Mouse (Mus musculus) forebrain, embryonic 10.5 days (tissue): Measurements from ENCODE around the gene Fmn2. TPM values are rescaled to one million over a fixed set of nuclear protein-coding genes. Genes with fewer than 3 reads are reported as not detected.
A peak's percentile ranks its signal among the peaks of the same experiment; 100 is the strongest.

Experiments used
- DNase-seq: peaks from one replicate; pipeline ENCODE4 v3.0.0-alpha.2; 2017; ENCODE audit warnings: low spot score; ENCODE audit errors: extremely low spot score
- H3K27ac ChIP-seq: fragments of 300-500 bp; sonication (generic); 2 replicates; pipeline ENCODE4 v1.5.1; 2016; ENCODE audit warnings: mild to moderate bottlenecking
- H3K27me3 ChIP-seq: fragments of 300-500 bp; sonication (generic); 2 replicates; pipeline ENCODE4 v1.6.1; 2016; ENCODE audit warnings: mild to moderate bottlenecking; ENCODE audit not compliant: poor library complexity, severe bottlenecking
- H3K36me3 ChIP-seq: fragments of 300-500 bp; sonication (generic); replicated peaks from 2 replicates; pipeline ENCODE4 v1.6.1; 2016; ENCODE audit warnings: mild to moderate bottlenecking, moderate library complexity
- H3K4me1 ChIP-seq: fragments of 300-500 bp; sonication (generic); 2 replicates; pipeline ENCODE4 v1.6.1; 2016
- H3K4me3 ChIP-seq: fragments of 300-500 bp; sonication (generic); 2 replicates; pipeline ENCODE4 v1.5.1; 2016; ENCODE audit warnings: mild to moderate bottlenecking, moderate library complexity
- H3K9me3 ChIP-seq: fragments of 300-500 bp; sonication (generic); 2 replicates; pipeline ENCODE4 v1.6.1; 2016; ENCODE audit warnings: mild to moderate bottlenecking, moderate library complexity
- WGBS: fragments of 180-500 bp; shearing (Covaris S2); methylation state at CpG from one replicate; pipeline ENCODE4 v1.1.7; 2016; 5-methylcytosine and 5-hydroxymethylcytosine counted together
- polyA plus RNA-seq: library from polyadenylated mRNA; unstranded; fragments of >200 nt; fragmentation: Nextera tagmentation; extraction: Ambion mirVana; gene quantifications from 2 replicates; pipeline ENCODE4 v1.2.1, GENCODE M21; 2016

The Fmn2 gene
- 3.3 and 4.1 TPM in 2 replicates for polyA plus RNA-seq

DNA sequence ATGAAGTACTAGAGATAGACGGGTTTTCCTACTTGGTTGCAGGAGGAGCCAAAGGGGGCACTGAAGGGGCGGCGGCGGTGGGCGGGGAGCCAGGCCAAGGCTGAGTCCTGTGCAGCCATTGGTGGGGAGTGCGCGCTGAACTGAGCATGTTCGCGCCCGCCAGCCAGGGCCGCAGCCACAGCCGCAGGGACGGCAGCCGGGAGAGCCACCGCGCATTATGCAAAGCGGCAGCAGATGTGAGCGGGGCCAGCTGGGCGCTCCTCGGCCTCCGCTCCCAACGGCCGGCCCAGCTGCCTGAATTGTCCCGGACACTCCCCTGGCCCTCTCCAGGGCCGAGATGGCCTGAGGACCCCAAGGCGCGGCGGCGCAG, at the start of gene Fmn2:
Fmn2 (plus strand) TSS at position 165 of the 370 bp plus-strand sequence.
- peak within 1 kb of the TSS; percentile 80 for H3K4me3 ChIP-seq
- H3K27me3 ChIP-seq, result peaks cover 16% of the 10 kb centered on the region
- WGBS, result 0% methylated on average over 29 of the region's 29 CpGs
- no peaks in the 10 kb centered on the region for H3K36me3 ChIP-seq
- peak; percentile 88 for DNase-seq
- H3K27ac ChIP-seq, result peak within 1 kb of the TSS; percentile 96
- H3K4me1 ChIP-seq, result peaks cover 68% of the 10 kb centered on the region
- H3K9me3 ChIP-seq, result no peaks in the 10 kb centered on the region

DNA sequence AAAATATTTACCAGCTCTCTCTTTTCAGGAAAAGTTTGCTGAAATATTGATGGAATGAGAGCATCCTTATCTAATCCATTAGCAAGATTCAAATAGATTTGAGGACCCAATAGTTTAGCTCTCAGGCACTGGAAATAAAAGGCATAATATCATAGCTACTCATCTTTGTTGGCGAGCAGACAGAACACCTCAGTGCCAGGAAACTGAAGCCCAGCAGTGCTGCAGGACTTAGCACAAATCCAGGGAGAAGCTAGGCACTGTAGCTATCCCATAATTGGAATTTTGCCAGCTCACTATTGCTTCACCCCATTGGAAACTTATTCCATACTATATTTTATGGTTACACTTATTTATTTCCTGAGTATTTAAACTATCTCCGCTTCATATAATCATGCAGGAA, 46.5 kb upstream of the Fmn2 start:
- no peak overlapping the region for H3K27ac ChIP-seq
- 92% methylated on average over 2 of the region's 2 CpGs for WGBS
- no peaks in the 10 kb centered on the region for H3K27me3 ChIP-seq
- H3K9me3 ChIP-seq, result no peaks in the 10 kb centered on the region
- no peaks in the 10 kb centered on the region for H3K36me3 ChIP-seq
- H3K4me3 ChIP-seq, result no peak overlapping the region
- no peaks in the 10 kb centered on the region for H3K4me1 ChIP-seq
- DNase-seq, result no peak

DNA sequence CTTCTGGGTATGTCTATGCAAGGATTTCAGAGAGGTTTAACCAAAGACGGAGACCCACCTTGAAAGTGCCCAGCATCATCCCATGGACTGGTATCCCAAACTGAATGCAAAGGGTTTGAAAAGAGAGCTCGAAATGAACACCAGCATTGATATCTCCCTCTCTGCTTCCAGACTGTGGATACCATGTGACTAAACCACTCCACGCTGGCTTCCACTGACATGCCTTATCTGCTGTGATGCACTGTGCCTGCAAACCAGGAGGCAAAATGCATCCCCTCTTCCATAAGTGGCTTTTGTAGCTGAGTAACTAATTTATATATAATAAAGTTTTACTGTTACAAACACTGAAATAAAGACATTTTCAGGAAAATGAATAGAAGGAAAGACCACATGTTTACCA, 36.2 kb upstream of the Fmn2 start:
- 92% methylated on average over 3 of the region's 3 CpGs for WGBS

DNA sequence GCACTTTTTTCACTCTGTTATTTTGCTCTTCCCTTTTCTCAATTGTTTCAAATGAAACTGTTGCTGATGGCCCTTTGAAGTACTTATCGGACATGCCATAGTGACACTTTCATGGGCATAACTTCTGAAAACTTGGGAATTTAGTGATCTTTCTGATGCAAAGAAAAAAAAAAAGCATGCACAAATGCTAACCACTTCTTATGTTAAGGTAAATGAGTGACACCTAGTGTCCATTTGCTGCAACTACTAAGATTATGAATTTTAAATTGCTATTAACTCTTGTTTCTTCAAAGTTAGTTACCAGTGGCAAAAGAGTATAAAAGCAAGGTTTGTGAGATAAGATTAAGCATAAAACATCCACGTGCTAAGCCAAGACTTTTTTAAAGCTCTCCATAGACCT, 35.4 kb upstream of the Fmn2 start:
- no peaks in the 10 kb centered on the region for H3K36me3 ChIP-seq
- H3K4me1 ChIP-seq, result no peaks in the 10 kb centered on the region
- no peaks in the 10 kb centered on the region for H3K9me3 ChIP-seq
- no peaks in the 10 kb centered on the region for H3K27me3 ChIP-seq
- WGBS, result 43% methylated on average over 2 of the region's 2 CpGs
- H3K27ac ChIP-seq, result no peak overlapping the region
- no peak for DNase-seq
- no peak overlapping the region for H3K4me3 ChIP-seq

More for the DNA sequence above, 36.2 kb upstream of the Fmn2 start:
- H3K27ac ChIP-seq, result no peak overlapping the region
- H3K4me1 ChIP-seq, result no peaks in the 10 kb centered on the region
- H3K27me3 ChIP-seq, result no peaks in the 10 kb centered on the region
- H3K36me3 ChIP-seq, result no peaks in the 10 kb centered on the region
- no peaks in the 10 kb centered on the region for H3K9me3 ChIP-seq
- no peak overlapping the region for H3K4me3 ChIP-seq
- no peak for DNase-seq

DNA sequence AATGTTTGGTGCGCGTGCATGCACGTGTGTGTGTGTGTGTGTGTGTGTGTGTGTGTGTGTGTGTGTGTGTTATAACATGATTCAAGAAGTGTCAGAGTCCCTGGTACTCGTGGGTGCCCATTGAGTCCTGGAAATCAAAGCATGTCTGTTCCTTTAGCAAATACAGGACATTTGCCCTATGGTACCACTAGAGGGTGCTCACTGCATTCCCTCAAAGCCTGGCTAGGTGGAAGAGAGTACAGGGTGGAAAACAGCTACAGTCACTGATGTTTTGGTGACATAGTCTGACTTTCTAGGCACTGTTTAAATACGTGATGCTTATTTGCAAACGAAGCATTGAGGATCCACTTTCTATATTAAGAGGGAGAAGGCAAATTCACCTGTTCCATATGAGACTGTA, 31.9 kb upstream of the Fmn2 start:
- Histone ChIP-seq H3K9me3 (no peaks in the 10 kb centered on the region), H3K36me3 (no peaks in the 10 kb centered on the region), H3K27me3 (no peaks in the 10 kb centered on the region), H3K4me1 (no peaks in the 10 kb centered on the region), H3K27ac (no peak overlapping the region), H3K4me3 (no peak overlapping the region)
- DNase-seq, result peak; percentile 40
- WGBS, result 9% methylated on average over 6 of the region's 6 CpGs

DNA sequence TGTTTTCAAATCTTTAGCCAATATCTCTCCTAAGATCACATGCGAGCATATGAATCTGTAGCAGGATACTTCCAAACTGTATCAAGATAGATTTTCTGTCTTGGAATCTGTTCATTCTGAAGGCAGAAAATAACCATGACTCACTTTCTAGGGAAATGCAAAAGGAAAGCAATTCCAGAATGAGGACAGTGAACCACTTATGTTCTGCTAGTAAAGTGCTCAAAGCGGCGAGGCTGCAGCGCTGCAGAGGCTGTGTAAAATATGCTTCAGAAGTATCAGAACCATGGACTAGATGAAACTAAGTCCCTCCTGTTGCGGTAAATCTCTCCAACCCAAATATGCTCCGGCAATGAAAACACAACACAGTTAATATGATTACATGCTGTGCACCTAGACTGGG, 19.1 kb upstream of the Fmn2 start:
- Histone ChIP-seq H3K27ac (no peak overlapping the region), H3K9me3 (no peaks in the 10 kb centered on the region), H3K27me3 (no peaks in the 10 kb centered on the region), H3K4me1 (no peaks in the 10 kb centered on the region), H3K36me3 (no peaks in the 10 kb centered on the region), H3K4me3 (no peak overlapping the region)
- DNase-seq, result no peak
- 96% methylated on average over 6 of the region's 6 CpGs for WGBS

DNA sequence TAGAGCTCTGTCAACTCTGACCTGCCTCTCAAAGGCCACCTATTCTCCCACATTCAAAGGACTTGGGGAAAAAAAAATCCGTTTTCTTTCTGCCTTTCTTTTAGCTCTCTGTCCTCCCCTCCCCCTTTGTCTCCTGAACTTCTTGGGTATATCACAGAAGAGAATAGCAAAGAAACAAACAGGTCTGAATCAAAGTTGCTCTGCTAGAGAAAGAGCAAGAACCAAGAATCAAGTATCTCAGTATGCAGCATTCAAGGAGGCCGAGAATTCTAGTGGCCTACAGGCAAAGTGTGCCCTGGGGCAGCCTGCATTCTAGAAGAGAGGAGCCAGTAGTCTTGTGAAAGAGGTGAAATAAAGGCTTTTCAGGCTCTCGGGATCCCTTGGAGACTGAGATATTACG, 1.6 kb upstream of the Fmn2 start:
- peaks cover 16% of the 10 kb centered on the region for H3K27me3 ChIP-seq
- H3K4me3 ChIP-seq, result no peak overlapping the region
- 11% methylated on average over 4 of the region's 4 CpGs for WGBS
- no peak for DNase-seq
- no peaks in the 10 kb centered on the region for H3K36me3 ChIP-seq
- peak overlapping the region; percentile 63; the same call in 1 of the 2 replicates for H3K27ac ChIP-seq
- no peaks in the 10 kb centered on the region for H3K9me3 ChIP-seq
- peaks cover 56% of the 10 kb centered on the region for H3K4me1 ChIP-seq

DNA sequence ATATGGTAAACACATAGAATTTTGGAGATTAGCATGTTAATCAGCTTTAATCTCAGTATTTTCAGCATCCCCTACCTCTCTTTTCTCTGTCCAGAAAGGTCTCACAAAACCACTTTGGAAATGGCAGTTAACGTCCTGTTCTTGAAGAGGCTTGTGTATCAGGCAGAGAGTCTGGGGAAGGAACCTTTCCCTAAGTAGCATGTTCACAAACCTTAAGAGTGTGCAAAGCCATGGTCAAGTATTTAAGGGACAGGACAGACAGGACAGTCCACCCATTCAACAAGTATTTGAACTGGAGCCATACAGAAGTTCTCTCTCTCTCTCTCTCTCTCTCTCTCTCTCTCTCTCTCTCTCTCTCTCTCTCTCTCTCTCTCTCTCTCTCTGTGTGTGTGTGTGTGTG, 614 bp upstream of the Fmn2 start:
- no peaks in the 10 kb centered on the region for H3K9me3 ChIP-seq
- peaks cover 16% of the 10 kb centered on the region for H3K27me3 ChIP-seq
- peak overlapping the region; percentile 80 for H3K4me3 ChIP-seq
- H3K36me3 ChIP-seq, result no peaks in the 10 kb centered on the region
- H3K27ac ChIP-seq, result peak overlapping the region; percentile 96
- WGBS, result 21% methylated on average over 1 of the region's 1 CpGs
- DNase-seq, result no peak
- peaks cover 61% of the 10 kb centered on the region for H3K4me1 ChIP-seq

DNA sequence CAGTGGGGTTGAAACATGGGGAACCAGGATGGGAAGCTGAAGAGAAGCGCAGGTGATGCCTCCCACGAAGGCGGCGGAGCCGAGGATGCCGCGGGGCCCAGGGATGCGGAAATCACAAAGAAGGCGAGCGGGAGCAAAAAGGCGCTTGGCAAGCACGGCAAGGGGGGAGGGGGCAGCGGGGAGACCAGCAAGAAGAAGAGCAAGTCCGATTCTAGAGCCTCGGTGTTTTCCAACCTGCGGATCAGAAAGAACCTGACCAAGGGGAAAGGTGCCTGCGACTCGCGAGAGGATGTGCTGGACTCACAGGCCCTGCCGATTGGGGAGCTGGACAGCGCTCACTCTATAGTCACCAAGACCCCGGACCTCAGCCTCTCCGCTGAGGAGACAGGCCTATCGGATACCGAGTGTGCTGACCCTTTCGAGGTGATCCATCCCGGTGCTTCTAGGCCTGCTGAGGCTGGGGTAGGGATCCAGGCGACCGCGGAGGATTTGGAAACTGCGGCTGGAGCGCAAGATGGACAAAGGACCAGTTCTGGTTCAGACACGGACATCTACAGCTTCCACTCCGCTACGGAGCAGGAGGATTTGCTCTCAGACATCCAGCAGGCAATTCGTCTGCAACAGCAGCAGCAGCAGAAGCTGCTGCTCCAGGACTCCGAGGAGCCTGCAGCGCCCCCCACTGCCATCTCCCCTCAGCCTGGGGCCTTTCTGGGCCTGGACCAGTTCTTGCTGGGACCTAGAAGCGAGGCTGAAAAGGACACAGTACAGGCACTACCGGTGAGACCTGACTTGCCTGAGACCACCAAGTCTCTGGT, 613 bp downstream of the Fmn2 start:
- Histone ChIP-seq H3K9me3 (no peaks in the 10 kb centered on the region), H3K27me3 (peaks cover 16% of the 10 kb centered on the region), H3K36me3 (no peaks in the 10 kb centered on the region), H3K4me1 (peaks cover 73% of the 10 kb centered on the region), H3K27ac (peak overlapping the region; percentile 96), H3K4me3 (peak overlapping the region; percentile 80)
- under 1% methylated on average over 40 of the region's 40 CpGs for WGBS
- DNase-seq, result peak; percentile 66

DNA sequence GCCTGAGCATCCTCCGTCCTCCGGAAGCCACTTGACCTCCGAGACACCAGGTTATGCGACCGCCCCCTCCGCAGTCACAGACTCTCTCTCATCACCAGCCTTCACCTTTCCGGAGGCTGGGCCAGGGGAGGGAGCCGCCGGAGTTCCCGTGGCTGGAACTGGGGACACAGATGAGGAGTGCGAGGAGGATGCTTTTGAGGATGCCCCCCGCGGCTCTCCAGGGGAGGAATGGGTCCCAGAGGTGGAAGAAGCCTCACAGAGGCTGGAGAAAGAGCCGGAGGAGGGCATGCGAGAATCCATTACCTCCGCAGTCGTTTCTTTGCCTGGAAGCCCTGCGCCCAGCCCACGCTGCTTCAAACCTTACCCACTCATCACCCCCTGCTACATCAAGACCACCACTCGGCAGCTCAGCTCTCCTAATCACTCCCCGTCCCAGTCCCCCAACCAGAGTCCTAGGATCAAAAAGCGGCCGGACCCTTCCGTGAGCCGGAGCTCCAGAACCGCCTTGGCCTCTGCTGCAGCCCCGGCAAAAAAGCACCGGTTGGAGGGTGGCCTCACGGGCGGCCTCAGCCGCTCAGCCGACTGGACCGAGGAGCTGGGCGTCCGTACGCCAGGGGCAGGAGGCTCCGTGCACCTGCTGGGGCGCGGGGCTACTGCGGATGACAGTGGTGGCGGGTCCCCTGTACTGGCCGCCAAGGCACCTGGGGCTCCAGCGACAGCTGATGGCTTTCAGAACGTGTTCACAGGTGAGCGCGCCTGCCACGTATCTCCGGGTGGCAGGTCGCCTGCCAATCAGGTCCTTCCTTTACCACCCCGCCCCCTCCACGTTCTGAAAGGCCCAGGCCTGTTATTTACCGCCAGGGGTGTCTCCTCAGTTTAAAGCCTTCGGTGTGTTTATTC, 1.5 kb downstream of the Fmn2 start:
- DNase-seq, result peak; percentile 32

DNA sequence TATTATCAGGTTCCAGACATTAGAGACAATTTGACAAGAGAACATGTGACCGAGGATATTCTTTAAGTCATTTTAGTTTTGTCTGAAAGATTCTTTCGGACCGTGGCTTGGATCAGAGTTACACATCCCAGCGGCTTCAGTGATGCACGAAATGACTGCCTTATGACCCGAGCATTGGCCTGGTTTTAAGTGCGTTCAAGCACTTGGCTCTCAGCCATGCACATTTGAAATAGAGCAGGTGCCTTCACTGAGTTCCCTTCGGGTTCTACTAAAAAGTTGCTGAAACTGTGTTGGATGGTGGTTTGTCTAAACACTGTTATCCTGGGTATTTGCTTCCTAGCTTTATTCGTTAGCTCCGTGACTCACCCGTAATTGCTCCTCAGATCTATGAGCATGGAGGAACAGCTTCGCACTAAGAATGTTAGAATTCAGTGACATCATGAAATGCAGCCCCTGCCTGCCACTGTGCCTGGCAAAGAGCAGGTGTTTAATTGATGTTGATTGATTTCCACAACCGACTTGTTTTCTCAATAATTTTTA, 7.0 kb downstream of the Fmn2 start:
- H3K4me1 ChIP-seq, result peaks cover 35% of the 10 kb centered on the region
- H3K4me3 ChIP-seq, result no peak overlapping the region
- peaks cover 8% of the 10 kb centered on the region; the same call in 1 of the 2 replicates for H3K36me3 ChIP-seq
- no peak for DNase-seq
- no peaks in the 10 kb centered on the region for H3K9me3 ChIP-seq
- peaks cover 6% of the 10 kb centered on the region for H3K27me3 ChIP-seq
- WGBS, result 87% methylated on average over 13 of the region's 13 CpGs
- H3K27ac ChIP-seq, result no peak overlapping the region

More for the DNA sequence above, 1.5 kb downstream of the Fmn2 start:
- H3K27me3 ChIP-seq, result peaks cover 16% of the 10 kb centered on the region
- peaks cover 79% of the 10 kb centered on the region for H3K4me1 ChIP-seq
- H3K36me3 ChIP-seq, result 0 out of 2 replicates have a peak, but pooled peaks cover 3% of the 10 kb centered on the region
- WGBS, result under 1% methylated on average over 53 of the region's 53 CpGs
- peak overlapping the region; percentile 80 for H3K4me3 ChIP-seq
- H3K9me3 ChIP-seq, result no peaks in the 10 kb centered on the region
- H3K27ac ChIP-seq, result peak overlapping the region; percentile 96

DNA sequence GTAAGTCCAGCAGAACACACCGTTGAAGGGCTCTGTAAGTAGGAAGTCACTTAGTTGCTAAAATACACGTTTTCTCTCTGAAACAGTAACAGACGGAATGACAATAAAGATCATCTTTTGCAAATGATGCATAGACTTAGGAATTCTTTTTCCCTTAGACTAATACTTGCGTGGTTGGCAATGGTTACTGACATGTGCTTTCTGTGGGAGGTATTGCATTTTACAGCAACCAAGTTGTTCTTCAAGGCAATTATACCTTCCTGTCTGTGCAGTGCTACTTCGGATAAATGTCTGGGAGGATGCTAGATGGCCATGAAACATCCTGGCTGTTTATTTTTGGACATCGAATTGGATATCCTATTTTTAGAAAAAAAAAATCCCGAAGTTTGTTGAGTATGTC, 11.8 kb downstream of the Fmn2 start:
- Histone ChIP-seq H3K27ac (no peak overlapping the region), H3K4me1 (no peaks in the 10 kb centered on the region), H3K4me3 (no peak overlapping the region), H3K36me3 (peaks cover 10% of the 10 kb centered on the region; the same call in 1 of the 2 replicates), H3K27me3 (no peaks in the 10 kb centered on the region), H3K9me3 (no peaks in the 10 kb centered on the region)
- DNase-seq, result no peak
- WGBS, result 90% methylated on average over 7 of the region's 7 CpGs
